Mouse (Mus musculus): ENCODE measurements around the gene Podn.

DNA sequence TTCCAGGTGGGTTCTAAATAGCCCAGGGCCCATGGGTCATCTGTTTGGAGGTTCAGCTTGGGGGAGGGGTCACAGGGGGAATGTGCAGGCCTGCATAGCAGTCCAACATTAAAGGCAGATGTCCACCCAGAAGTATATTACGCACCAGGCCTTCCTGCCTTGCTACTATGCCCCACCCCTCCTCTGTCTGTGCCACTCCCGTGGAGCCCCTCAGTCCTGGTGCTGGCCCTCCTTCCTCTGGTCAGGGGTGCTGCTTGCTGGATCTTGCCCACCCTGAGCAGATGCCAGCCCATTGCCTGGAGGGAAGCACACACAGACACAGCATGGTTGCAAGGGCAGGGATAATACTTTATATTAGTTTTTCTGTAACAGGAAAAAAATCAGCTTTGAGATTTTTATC lies 81.8 kb downstream of the Podn start:
- TF ChIP-seq CTCF (IDR thresholded peaks at IDR 0.05; ENCODE audit: control insufficient read depth, insufficient read depth, insufficient replicate concordance, low read depth, low read length) = no peak
- no peak for TF ChIP-seq POLR2A (IDR thresholded peaks at IDR 0.05; ENCODE audit: control insufficient read depth, low read depth, low read length)
